Mouse (Mus musculus) left cerebral cortex, postnatal 36 days (tissue): ENCODE data around the gene Inmt. TPM values are rescaled to one million over a fixed set of nuclear protein-coding genes. Genes with fewer than 3 reads are reported as not detected.
"Not testable (repeated sequence)": the region's sequence is repeated elsewhere in the genome, so short reads cannot be mapped to it uniquely, and the experiment has no call there.

Source experiments
- DNase-seq, 2 experiments: peaks; one replicate each; pipeline ENCODE4 v3.0.0; 2021 to 2022; ENCODE audit warnings: low spot score in 2 of 2, mixed read lengths in 1 of 2
- intact Hi-C: fragments of 180-260 bp; cut with DNase I; formaldehyde crosslinking; loops from one replicate; pipeline ENCODE4 v1.15.1; 2025
- total RNA-seq, 2 experiments: library from RNA; stranded (reverse); gene quantifications; 2 replicates each; pipeline ENCODE4 v1.2.3; 2021

Gene Inmt
- 1 to 10 TPM; 1.1 to 2.4 TPM for total RNA-seq

- DNase-seq = no peak
- intact Hi-C loops = no loop called here
These were observed at the start of gene Inmt for GRCm38 (mm10) chr6:55174741-55175181. TSS of gene Inmt (minus strand) at chr6:55175043.

- no peak for DNase-seq
- intact Hi-C loops = no loop called here
These were observed 49.1 kb upstream of the Inmt start for GRCm38 (mm10) chr6:55223986-55224385.

GRCm38 (mm10) chr6:55218232-55218631 lies 43.4 kb upstream of the Inmt start:
- intact Hi-C loops = no loop called here
- DNase-seq = no peak

- intact Hi-C loops = no loop called here
- DNase-seq = no peak
These were observed 39.7 kb upstream of the Inmt start for GRCm38 (mm10) chr6:55214541-55214940.

- no peak for DNase-seq
- intact Hi-C loops = no loop called here
These were observed 35.9 kb upstream of the Inmt start for GRCm38 (mm10) chr6:55210423-55211365.

- DNase-seq = no peak
- intact Hi-C loops = no loop called here
These were observed 32.9 kb upstream of the Inmt start for GRCm38 (mm10) chr6:55207786-55208185.

- intact Hi-C loops = no loop called here
- DNase-seq = no peak
These were observed 29.1 kb upstream of the Inmt start for GRCm38 (mm10) chr6:55203931-55204330.

GRCm38 (mm10) chr6:55202913-55203910 lies 28.4 kb upstream of the Inmt start, which contains the start of gene Mindy4:
TSS of gene Mindy4 (plus strand) at chr6:55203383.
- DNase-seq = peak; percentile 84 to 86
- intact Hi-C loops = no loop called here

- intact Hi-C loops = no loop called here
- DNase-seq = no peak
These were observed 24.2 kb upstream of the Inmt start for GRCm38 (mm10) chr6:55199047-55199446.

GRCm38 (mm10) chr6:55193171-55193570 lies 18.3 kb upstream of the Inmt start:
- intact Hi-C loops = no loop called here

GRCm38 (mm10) chr6:55191537-55191936 lies 16.7 kb upstream of the Inmt start:
- intact Hi-C loops = no loop called here
- no peak for DNase-seq

More at GRCm38 (mm10) chr6:55193171-55193570, 18.3 kb upstream of the Inmt start:
- DNase-seq = no peak

- no peak for DNase-seq
- intact Hi-C loops = no loop called here
These were observed 14.6 kb upstream of the Inmt start for GRCm38 (mm10) chr6:55189406-55189805.

GRCm38 (mm10) chr6:55187827-55188226 lies 13.0 kb upstream of the Inmt start:
- DNase-seq, intact Hi-C loops: not testable (repeated sequence)

GRCm38 (mm10) chr6:55182655-55183430 lies 8.0 kb upstream of the Inmt start:
- DNase-seq = no peak
- intact Hi-C loops = no loop called here

GRCm38 (mm10) chr6:55179560-55179959 lies 4.7 kb upstream of the Inmt start:
- intact Hi-C loops = no loop called here
- DNase-seq = no peak

- no peak for DNase-seq
- intact Hi-C loops = no loop called here
These were observed 2.4 kb upstream of the Inmt start for GRCm38 (mm10) chr6:55177060-55177732.

- DNase-seq = no peak
- intact Hi-C loops = no loop called here
These were observed 1.0 kb upstream of the Inmt start for GRCm38 (mm10) chr6:55175892-55176291.

- DNase-seq = no peak
- intact Hi-C loops = no loop called here
These were observed 613 bp upstream of the Inmt start for GRCm38 (mm10) chr6:55175456-55175855.

GRCm38 (mm10) chr6:55173941-55174349 lies 898 bp downstream of the Inmt start:
- intact Hi-C loops = no loop called here
- DNase-seq = no peak
